Mouse (Mus musculus) gastrocnemius, adult 2 months (tissue): Measurements from ENCODE around the gene Maml3. TPM values are rescaled to one million over a fixed set of nuclear protein-coding genes. Genes with fewer than 3 reads are reported as not detected.

Source experiments
- DNase-seq: peaks from one replicate; pipeline ENCODE4 v3.0.0; 2022
- H3K27ac ChIP-seq: fragments of 200-600 bp; 2 replicates; pipeline ENCODE4 v1.8.1; 2022; ENCODE audit warnings: mild to moderate bottlenecking
- H3K4me3 ChIP-seq: fragments of 200-600 bp; 2 replicates; pipeline ENCODE4 v1.8.1; 2022; ENCODE audit warnings: mild to moderate bottlenecking, moderate library complexity
- CTCF ChIP-seq: fragments of 200-600 bp; IDR thresholded peaks from 2 replicates; pipeline ENCODE4 v1.8.1; 2022; ENCODE audit warnings: antibody characterized with exemption, mild to moderate bottlenecking, moderate library complexity
- intact Hi-C: fragments of 180-260 bp; cut with DNase I; formaldehyde crosslinking; loops from one replicate; pipeline ENCODE4 v1.15.1; 2025
- total RNA-seq, 2 experiments: library from RNA; stranded (reverse); gene quantifications; 2 replicates each; pipeline ENCODE4 v1.2.3; 2021

The Maml3 gene
- total RNA-seq, 2 experiments from 2014 or later, result 2.0 to 2.5 TPM

DNA sequence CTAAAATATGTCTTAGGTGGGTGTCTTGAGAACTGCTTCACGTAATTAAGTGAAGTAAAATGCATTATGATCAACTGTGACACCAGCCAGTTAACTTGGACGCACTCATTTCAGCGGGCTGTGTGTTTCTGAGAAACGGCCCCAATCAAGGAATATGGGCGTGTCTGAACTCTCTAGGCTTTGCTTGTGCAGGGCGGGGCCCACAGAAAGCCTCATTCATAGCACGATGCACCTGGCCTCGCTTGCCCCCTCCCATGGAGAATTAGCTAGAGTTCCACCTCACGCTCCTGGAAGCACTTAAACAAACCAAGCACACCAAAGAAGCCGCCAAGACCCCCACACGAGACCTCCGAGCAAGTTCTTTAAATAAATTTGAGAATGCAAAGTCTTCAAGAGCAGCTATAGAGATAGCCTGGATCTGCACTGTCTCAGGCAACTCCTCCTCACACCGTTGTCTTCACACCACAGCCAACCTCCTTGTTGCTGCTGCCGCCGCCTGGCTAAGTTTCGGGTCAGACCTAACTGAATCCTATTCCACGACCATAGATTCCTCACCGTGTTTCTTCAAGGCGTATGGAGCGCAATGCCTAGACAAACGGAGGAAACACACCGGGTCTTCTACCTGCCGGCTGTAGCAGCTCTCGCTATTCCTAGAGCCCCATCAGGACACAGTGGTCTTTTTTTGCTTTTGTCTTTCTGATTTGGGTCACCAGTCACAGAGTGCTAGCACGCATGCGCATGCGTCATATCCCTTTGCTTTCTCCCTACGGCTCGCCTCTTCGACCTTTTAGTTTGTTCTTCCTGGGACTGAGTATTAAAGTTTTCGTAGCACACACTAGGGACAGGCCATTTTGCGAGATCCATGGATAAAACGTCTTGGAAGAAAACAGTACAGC is 151.9 kb downstream of the Maml3 start:
- no peak for TF ChIP-seq CTCF
- intact Hi-C loops, result no loop called here
- no peak for DNase-seq
- Histone ChIP-seq H3K27ac (no peak overlapping the region), H3K4me3 (no peak overlapping the region)

DNA sequence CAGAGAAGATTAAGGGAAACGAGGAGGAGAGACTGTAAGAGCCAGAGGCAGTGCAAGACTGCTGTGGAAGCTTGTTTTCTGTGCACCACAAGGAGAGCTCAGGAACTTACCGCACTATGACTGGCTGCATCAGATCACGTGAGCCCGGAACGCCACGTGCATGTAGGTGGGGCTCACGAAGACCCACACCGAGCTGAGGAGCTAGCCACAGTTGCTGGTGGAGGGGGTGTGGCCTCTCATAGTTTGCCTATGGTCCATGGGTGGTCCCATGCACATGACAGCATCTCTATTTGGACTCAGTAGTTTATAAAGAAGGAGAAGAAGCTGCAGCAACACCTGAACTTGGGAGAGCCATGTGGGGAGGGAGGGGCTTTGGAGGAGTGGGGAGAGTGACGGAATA is 152.6 kb downstream of the Maml3 start:
- no peak for TF ChIP-seq CTCF
- Histone ChIP-seq H3K27ac (no peak overlapping the region), H3K4me3 (no peak overlapping the region)
- intact Hi-C loops, result no loop called here
- no peak for DNase-seq

DNA sequence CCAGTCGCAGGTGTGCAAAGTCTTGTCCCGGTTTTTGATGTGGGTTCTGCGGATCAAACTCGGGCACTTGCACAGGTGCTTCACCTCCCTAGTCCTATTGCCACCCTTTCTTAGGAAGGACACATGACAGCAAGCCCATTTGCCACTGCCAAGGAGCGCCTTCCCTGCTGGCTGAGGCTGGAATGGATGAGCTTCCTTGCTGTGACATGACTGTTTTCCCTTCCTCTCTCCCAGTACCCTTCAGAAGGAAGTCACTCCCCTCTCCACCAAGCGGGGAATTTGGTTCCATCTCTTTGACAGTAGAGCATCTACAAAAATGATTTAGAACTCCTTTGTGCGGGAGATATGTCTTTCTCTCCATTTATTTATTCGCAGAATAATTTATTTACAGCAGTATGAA is 155.2 kb downstream of the Maml3 start:
- no peak for DNase-seq
- no peak for TF ChIP-seq CTCF
- no peak overlapping the region for H3K4me3 ChIP-seq
- intact Hi-C loops, result no loop called here
- no peak overlapping the region for H3K27ac ChIP-seq

- H3K27ac ChIP-seq, result no peak overlapping the region
- intact Hi-C loops, result no loop called here
- TF ChIP-seq CTCF, result no peak
- H3K4me3 ChIP-seq, result no peak overlapping the region
- DNase-seq, result no peak
Observed at GRCm38 (mm10) chr3:51947168-51947567, 157.7 kb downstream of the Maml3 start.

DNA sequence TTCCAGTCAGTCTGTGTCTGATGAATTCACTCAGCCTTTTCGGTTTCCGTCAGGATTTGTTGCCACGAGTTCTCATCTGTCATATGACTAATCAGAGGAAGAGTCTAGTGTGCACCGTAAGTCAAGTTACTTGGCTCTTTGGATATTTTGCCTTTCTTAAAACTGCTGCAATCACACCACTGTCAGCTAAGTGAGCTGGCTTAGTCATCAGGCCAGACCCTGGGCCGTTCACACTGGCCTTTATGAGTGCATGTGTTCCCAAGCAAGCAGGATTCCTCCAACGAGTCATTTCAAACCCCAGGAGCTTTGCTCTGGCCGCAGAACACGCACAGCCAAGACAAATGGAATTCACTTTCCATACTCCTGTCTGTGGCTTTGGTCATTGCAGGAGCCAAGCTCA is 161.2 kb downstream of the Maml3 start:
- intact Hi-C loops, result no loop called here
- Histone ChIP-seq H3K27ac (peak overlapping the region; percentile 75), H3K4me3 (no peak overlapping the region)
- TF ChIP-seq CTCF, result peak; percentile 26; the same call in 1 of the 2 replicates
- peak; percentile 71 for DNase-seq

DNA sequence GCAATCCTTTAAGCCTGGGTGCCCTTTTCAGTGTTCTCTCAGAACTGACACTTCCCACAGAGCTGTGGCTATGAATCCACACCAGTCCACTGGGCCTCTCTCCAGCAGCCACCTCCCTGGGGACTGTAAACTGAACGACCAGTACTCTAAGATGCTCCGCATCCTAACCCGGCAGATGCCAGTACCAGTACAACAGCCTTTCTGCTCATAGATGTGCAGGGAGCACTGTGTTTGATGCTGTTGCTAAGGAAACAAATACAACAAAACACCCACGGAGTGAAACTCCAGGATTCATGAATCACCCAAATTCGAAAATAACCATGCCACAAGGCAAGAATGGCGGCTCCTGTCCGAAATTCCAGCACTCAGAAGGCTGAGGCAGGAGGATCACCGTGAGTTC is 163.1 kb downstream of the Maml3 start:
- peak; percentile 77 for DNase-seq
- Histone ChIP-seq H3K27ac (0 out of 2 replicates have a peak overlapping the region, but pooled peaks have one; percentile 16), H3K4me3 (no peak overlapping the region)
- no peak for TF ChIP-seq CTCF
- intact Hi-C loops, result no loop called here

- intact Hi-C loops, result no loop called here
- no peak for TF ChIP-seq CTCF
- no peak for DNase-seq
- H3K4me3 ChIP-seq, result no peak overlapping the region
- no peak overlapping the region for H3K27ac ChIP-seq
Observed at GRCm38 (mm10) chr3:51939864-51940263, 165.0 kb downstream of the Maml3 start.

GRCm38 (mm10) chr3:51939054-51939453 is 165.8 kb downstream of the Maml3 start:
- no peak for DNase-seq
- TF ChIP-seq CTCF, result no peak
- no peak overlapping the region for H3K4me3 ChIP-seq
- H3K27ac ChIP-seq, result no peak overlapping the region
- intact Hi-C loops, result no loop called here

DNA sequence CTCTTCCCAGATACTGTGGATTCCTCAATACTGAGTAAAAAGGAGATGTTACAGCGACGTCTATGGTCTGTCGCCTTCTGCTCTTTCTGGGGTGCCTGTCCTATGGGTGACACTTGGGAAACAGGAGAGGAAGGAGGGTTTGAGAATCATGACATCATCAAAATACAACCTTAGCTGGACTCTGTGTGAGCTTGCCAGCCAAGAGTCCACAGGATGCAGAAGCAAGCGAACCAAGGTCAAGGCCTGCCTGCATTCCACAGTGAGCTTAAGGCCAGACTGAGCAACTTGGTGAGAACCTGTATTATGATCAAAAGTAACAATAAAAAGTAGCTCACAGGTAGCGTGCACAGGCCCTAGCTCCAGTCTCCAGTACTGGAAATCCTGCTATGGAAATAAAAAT is 167.7 kb downstream of the Maml3 start:
- intact Hi-C loops, result no loop called here
- Histone ChIP-seq H3K27ac (no peak overlapping the region), H3K4me3 (no peak overlapping the region)
- no peak for TF ChIP-seq CTCF
- DNase-seq, result no peak

GRCm38 (mm10) chr3:51934531-51935485 is 170.1 kb downstream of the Maml3 start:
- no peak for TF ChIP-seq CTCF
- H3K4me3 ChIP-seq, result no peak overlapping the region
- no peak overlapping the region for H3K27ac ChIP-seq
- intact Hi-C loops, result no loop called here
- no peak for DNase-seq

DNA sequence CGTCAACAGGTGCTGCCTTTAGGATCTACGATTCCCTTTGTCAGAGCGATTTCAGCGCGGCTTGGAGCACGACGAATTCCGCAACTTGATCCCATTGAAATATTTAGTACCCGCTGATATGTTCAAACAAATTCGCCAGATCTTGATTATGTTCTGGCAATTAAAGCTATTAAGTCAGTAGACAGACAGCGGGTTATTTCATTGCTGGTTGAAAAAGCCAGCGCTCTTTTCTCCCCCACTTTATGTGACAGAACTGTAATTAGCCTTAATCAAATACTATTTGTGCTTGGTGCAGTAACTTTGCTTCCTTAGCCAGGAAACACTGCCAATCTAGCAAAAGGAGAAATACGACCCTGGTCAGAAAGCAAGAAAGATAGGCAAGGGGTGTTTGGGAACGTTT is 176.7 kb downstream of the Maml3 start:
- H3K27ac ChIP-seq, result no peak overlapping the region
- DNase-seq, result no peak
- peak overlapping the region; percentile 16 for H3K4me3 ChIP-seq
- no peak for TF ChIP-seq CTCF
- intact Hi-C loops, result no loop called here

- intact Hi-C loops, result no loop called here
- H3K27ac ChIP-seq, result no peak overlapping the region
- no peak overlapping the region; the same call in 1 of the 2 replicates for H3K4me3 ChIP-seq
- no peak for DNase-seq
- no peak for TF ChIP-seq CTCF
Observed at GRCm38 (mm10) chr3:51927591-51927990, 177.3 kb downstream of the Maml3 start.

DNA sequence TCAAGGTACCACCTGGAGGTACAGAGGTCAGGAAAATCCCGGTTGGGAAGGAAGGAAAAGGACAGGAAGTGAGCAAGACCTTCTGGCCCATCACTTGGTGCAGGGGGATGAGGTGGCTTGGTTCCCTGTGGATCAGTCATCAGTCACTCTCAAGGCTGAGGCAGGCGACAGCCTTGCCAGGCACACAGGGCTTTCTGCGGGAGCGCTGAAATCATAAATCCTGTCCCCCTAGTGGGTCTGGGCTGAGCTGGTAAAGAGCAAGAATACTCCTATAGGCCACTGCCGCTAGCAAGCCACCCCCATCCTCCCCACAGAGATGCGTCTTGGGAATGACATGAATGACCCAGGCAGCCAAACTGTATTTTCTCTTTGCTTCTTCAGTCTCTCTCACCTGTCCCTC is 177.8 kb downstream of the Maml3 start:
- DNase-seq, result no peak
- TF ChIP-seq CTCF, result no peak
- H3K4me3 ChIP-seq, result no peak overlapping the region
- H3K27ac ChIP-seq, result no peak overlapping the region
- intact Hi-C loops, result no loop called here
